Mouse (Mus musculus) yolk sac, embryonic 10.5 days (tissue): ENCODE measurements around the gene Zdhhc5.
"Not testable (repeated sequence)": the region's sequence is repeated elsewhere in the genome, so short reads cannot be mapped to it uniquely, and the experiment has no call there.

Experiments used
- DNase-seq: peaks from one replicate; pipeline ENCODE4 v3.0.0-alpha.2; 2017; ENCODE audit warnings: low spot score

The Zdhhc5 gene

GRCm38 (mm10) chr2:84695007-84695695, 19.8 kb downstream of the Zdhhc5 start:
- no peak for DNase-seq

- no peak for DNase-seq
These were observed 24.9 kb downstream of the Zdhhc5 start for GRCm38 (mm10) chr2:84690050-84690449.

GRCm38 (mm10) chr2:84688080-84688844, 26.7 kb downstream of the Zdhhc5 start:
- no peak for DNase-seq

GRCm38 (mm10) chr2:84682605-84683183, 32.3 kb downstream of the Zdhhc5 start:
- DNase-seq, result no peak

GRCm38 (mm10) chr2:84679016-84679415, 36.0 kb downstream of the Zdhhc5 start, which contains the start of gene Tmx2:
Tmx2 (minus strand) TSS chr2:84679140.
- DNase-seq, result no peak

GRCm38 (mm10) chr2:84677968-84678880, 36.8 kb downstream of the Zdhhc5 start, which contains the start of the genes Gm28635 and Med19:
Gm28635 (minus strand) TSS chr2:84678041.
Med19 (plus strand) TSS chr2:84678402.
- DNase-seq, result peak; percentile 96

DNA sequence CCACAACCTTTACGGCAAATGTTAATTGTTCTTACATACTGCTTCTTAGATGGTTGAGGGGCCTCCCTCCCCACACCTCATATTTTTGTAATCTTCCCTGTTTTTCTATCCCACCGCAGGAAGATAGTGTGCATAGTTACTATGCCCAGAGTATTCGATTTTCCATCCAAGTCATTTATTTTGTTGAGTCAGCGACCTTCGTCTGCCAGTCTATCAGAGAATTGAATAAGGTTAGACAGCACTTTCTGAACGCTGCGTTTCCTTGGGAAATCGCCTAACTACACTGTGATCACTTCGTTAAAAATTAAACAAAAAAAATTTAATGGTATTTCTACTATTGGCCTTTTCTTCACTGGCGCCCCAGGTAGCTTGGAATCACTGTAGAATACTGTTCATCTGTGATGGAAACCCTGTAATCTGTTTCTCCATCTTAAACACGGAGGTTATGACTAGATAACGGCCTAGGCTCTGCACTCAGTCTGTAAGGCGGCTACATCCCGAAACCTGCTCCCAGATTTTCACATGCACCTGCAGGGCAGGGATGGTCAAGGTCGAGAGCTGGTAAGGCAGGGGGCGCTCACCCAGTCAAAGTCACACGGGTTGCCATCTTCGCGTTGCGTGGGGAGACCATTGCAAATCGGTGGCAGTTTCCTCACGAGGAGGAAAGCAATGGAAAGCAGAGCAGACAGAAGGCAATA, 37.6 kb downstream of the Zdhhc5 start:
- DNase-seq, result no peak

- not testable (repeated sequence) for DNase-seq
These were observed 43.4 kb downstream of the Zdhhc5 start for GRCm38 (mm10) chr2:84671535-84671934.

GRCm38 (mm10) chr2:84670569-84670933, 44.4 kb downstream of the Zdhhc5 start, which contains the start of gene Selenoh:
Selenoh (minus strand) TSS chr2:84670770.
- peak; percentile 94 for DNase-seq

- no peak for DNase-seq
These were observed 45.0 kb downstream of the Zdhhc5 start for GRCm38 (mm10) chr2:84669828-84670568.

DNA sequence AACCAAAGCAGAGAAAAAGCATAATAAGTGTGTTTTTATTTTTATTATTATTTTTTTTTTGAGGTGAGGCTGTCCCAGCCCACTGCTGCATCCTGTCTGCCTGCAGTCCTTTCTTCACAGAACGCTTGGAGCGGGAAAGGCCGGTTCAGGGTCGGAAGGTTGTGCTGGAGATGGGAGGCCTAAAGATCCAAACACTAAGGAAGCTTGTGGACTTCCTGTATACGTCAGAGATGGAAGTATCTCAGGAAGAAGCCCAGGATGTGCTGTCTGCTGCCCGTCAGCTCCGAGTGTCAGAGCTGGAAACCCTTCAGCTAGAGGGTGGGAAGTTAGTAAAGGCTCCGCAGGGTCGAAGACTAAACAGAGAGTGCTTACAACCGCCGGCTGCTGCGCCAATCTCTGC, 48.9 kb downstream of the Zdhhc5 start:
- DNase-seq, result no peak

DNA sequence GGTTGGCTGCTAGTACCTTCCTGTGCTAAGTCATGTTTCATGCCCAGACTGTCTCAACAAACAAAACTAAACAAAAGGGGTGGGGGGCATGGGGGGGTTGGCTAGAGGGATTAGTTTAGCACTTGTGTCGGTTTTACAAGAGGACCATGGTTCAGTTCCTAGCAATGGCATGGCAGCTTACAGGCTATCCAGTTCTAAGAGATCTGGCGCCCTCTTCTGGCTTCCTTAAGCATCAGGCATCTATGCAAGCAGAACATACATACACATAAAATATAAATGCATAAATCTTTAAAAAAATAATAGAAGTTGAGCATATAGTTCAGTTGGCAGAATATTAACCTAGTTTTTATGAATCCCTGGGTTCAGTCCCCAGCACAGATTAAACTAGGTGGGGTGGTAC, 52.1 kb downstream of the Zdhhc5 start:
- DNase-seq, result no peak

- DNase-seq, result peak; percentile 76
These were observed 54.7 kb downstream of the Zdhhc5 start for GRCm38 (mm10) chr2:84660253-84660652.

- no peak for DNase-seq
These were observed 56.2 kb downstream of the Zdhhc5 start, which contains the start of gene Btbd18 for GRCm38 (mm10) chr2:84658806-84659205. Btbd18 (plus strand) TSS chr2:84659079.

- no peak for DNase-seq
These were observed 59.1 kb downstream of the Zdhhc5 start for GRCm38 (mm10) chr2:84655864-84656263.

- DNase-seq, result no peak
These were observed 61.6 kb downstream of the Zdhhc5 start for GRCm38 (mm10) chr2:84653354-84653753.

- peak; percentile 90 for DNase-seq
These were observed 64.3 kb downstream of the Zdhhc5 start, which contains the start of gene Ctnnd1 for GRCm38 (mm10) chr2:84650464-84651195. Ctnnd1 (minus strand) TSS chr2:84650765.

DNA sequence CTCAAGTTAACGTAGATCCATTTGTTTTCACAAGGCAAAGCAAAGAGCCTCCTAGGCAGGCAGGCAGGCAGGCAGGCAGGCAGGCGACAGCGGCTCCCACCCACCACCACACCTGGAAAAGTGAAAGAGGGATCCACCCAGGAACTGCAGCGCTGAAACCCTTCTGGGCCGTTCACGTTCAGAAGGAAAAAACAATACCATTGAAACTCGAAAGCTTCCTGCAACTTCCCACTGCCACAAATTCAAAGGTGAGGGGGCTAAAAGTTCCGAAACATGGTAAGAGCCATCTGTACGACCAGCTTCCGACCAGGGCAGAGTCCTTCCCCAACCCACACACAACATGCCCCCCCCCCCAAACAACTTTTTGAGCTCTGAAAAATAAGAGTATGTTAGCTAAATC, 65.3 kb downstream of the Zdhhc5 start:
- DNase-seq, result peak; percentile 64

DNA sequence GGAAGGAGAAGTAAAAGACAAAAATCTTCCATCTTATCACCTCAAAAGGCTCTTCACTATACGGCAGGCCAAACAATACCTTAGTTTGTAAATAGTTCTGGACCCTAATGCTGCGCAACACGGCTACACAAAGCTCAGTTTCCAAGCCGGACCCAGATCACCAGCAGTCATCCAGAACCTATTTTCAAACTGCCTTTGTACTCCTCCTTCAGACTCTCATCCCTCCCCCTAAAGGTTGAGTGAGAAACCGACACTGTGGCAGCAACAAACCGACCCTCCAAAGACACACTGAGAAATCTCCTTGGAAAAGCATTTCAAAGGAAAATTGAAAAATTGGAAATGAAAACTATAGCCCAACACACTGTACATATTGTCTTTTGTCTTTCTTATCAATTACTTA, 66.6 kb downstream of the Zdhhc5 start:
- no peak for DNase-seq
